Mouse (Mus musculus) kidney, adult 2 months (tissue): ENCODE measurements around the gene Ppp1r35.

Experiments
- CTCF ChIP-seq: fragments of 200-500 bp; conservative IDR thresholded peaks from 2 replicates; pipeline ENCODE4 v1.5.1; 2011; ENCODE audit warnings: low read depth, mild to moderate bottlenecking, control low read depth, low read length, moderate library complexity, mixed read lengths; ENCODE audit not compliant: insufficient read depth, insufficient read length
- POLR2A ChIP-seq: fragments of 200-500 bp; IDR thresholded peaks from one replicate; pipeline ENCODE4 v1.6.1; 2011; ENCODE audit warnings: low read depth, low read length, control low read depth

- TF ChIP-seq CTCF, result no peak
- no peak for TF ChIP-seq POLR2A
Observed at GRCm38 (mm10) chr5:137822126-137822525, 43.5 kb downstream of the Ppp1r35 start.
